Mouse (Mus musculus): ENCODE measurements around the gene Wwox. TPM values are rescaled to one million over a fixed set of nuclear protein-coding genes. Genes with fewer than 3 reads are reported as not detected.

Gene Wwox
- polyA plus RNA-seq, 1 experiment from 2014 or later, result 11.6 TPM

- Histone ChIP-seq H3K36me3 (ENCODE audit: insufficient read depth, low read length) (no peaks in the 10 kb centered on the region), H3K27me3 (replicated peaks; ENCODE audit: insufficient read depth, low read length) (no peaks in the 10 kb centered on the region), H3K9me3 (ENCODE audit: low read length) (no peaks in the 10 kb centered on the region), H3K4me1 (ENCODE audit: insufficient read depth, low read depth, low read length) (no peaks in the 10 kb centered on the region), H3K4me2 (replicated peaks; ENCODE audit: low read depth, low read length) (no peak overlapping the region), H3K9ac (replicated peaks; ENCODE audit: low read depth) (no peak overlapping the region), H3K27ac (ENCODE audit: low read length) (no peak overlapping the region), H3K4me3 (ENCODE audit: low read depth, low read length) (no peak overlapping the region)
- DNase-seq (ENCODE audit: low spot score), result no peak
- 61% methylated on average over 15 of the region's 15 CpGs for WGBS
- TF ChIP-seq EP300 (IDR thresholded peaks at IDR 0.05), result no peak
- no peak for TF ChIP-seq CTCF (IDR thresholded peaks at IDR 0.05)
- no peak for ATAC-seq
Measured at GRCm38 (mm10) chr8:115400013-115400720, 960.7 kb downstream of the Wwox start.

Other genes starting within 250 kb of the Wwox start
- 0.06 and 0.20 TPM in 2 replicates for gene Vat1l, start 234.0 kb upstream of the Wwox start, polyA plus RNA-seq (2015; fragmentation: Nextera tagmentation; extraction: Ambion mirVana)
- not detected in 2 replicates for gene Clec3a, start 21.6 kb upstream of the Wwox start, polyA plus RNA-seq (2015; fragmentation: Nextera tagmentation; extraction: Ambion mirVana)

All from lung, postnatal 0 days (tissue).